Mouse (Mus musculus) lung, adult 2 months (tissue): ENCODE data around the gene Nipsnap2. TPM values are rescaled to one million over a fixed set of nuclear protein-coding genes. Genes with fewer than 3 reads are reported as not detected.
"Not testable (repeated sequence)": the region's sequence is repeated elsewhere in the genome, so short reads cannot be mapped to it uniquely, and the experiment has no call there.

Source experiments
- DNase-seq: peaks from one replicate; pipeline ENCODE4 v3.0.0; 2022
- H3K4me1 ChIP-seq: fragments of 200-500 bp; 2 replicates; pipeline ENCODE4 v1.6.1; 2011; ENCODE audit warnings: low read length; ENCODE audit not compliant: control insufficient read depth, insufficient read depth
- H3K4me3 ChIP-seq: fragments of 200-500 bp; replicated peaks from 2 replicates; pipeline ENCODE3; 2011; ENCODE audit warnings: low read depth, mild to moderate bottlenecking, control low read depth, low read length; ENCODE audit errors: extremely low read depth
- CTCF ChIP-seq: fragments of 200-500 bp; IDR thresholded peaks from 2 replicates; pipeline ENCODE4 v1.5.1; 2011; ENCODE audit warnings: mild to moderate bottlenecking, low read length, control low read depth; ENCODE audit not compliant: insufficient read depth
- POLR2A ChIP-seq: fragments of 200-500 bp; IDR thresholded peaks from 2 replicates; pipeline ENCODE4 v1.6.1; 2011; ENCODE audit warnings: low read depth, mild to moderate bottlenecking, control low read depth, low read length, borderline replicate concordance; ENCODE audit errors: extremely low read depth
- WGBS: fragments of 180-500 bp; shearing (Covaris S2); methylation state at CpG from one replicate; pipeline ENCODE4 v1.1.7; 2018; 5-methylcytosine and 5-hydroxymethylcytosine counted together
- polyA plus RNA-seq: library from polyadenylated mRNA; depleted of rRNA; stranded (reverse); fragments of >200 nt; gene quantifications from 2 replicates; pipeline ENCODE4 v1.2.3, GENCODE M21; 2012

The Nipsnap2 gene
- polyA plus RNA-seq, 1 experiment, result 51.5 TPM

GRCm38 (mm10) chr5:129756886-129757285 lies 32.0 kb downstream of the Nipsnap2 start:
- TF ChIP-seq POLR2A (no peak), CTCF (no peak)
- H3K4me3 ChIP-seq, result no peak overlapping the region
- no peaks in the 10 kb centered on the region for H3K4me1 ChIP-seq
- WGBS, result 91% methylated on average over 20 of the region's 20 CpGs
- no peak for DNase-seq

GRCm38 (mm10) chr5:129759929-129760480 lies 35.1 kb downstream of the Nipsnap2 start:
- H3K4me1 ChIP-seq, result no peaks in the 10 kb centered on the region
- TF ChIP-seq POLR2A (no peak), CTCF (no peak)
- H3K4me3 ChIP-seq, result no peak overlapping the region
- WGBS, result 79% methylated on average over 13 of the region's 13 CpGs
- DNase-seq, result no peak

GRCm38 (mm10) chr5:129761865-129762540 lies 37.1 kb downstream of the Nipsnap2 start:
- whole genome bisulfite sequencing, result 74% methylated on average over 18 of the region's 18 CpGs
- no peaks in the 10 kb centered on the region for H3K4me1 ChIP-seq
- no peak for TF ChIP-seq CTCF
- no peak for TF ChIP-seq POLR2A
- DNase-seq, result no peak
- no peak overlapping the region for H3K4me3 ChIP-seq

DNA sequence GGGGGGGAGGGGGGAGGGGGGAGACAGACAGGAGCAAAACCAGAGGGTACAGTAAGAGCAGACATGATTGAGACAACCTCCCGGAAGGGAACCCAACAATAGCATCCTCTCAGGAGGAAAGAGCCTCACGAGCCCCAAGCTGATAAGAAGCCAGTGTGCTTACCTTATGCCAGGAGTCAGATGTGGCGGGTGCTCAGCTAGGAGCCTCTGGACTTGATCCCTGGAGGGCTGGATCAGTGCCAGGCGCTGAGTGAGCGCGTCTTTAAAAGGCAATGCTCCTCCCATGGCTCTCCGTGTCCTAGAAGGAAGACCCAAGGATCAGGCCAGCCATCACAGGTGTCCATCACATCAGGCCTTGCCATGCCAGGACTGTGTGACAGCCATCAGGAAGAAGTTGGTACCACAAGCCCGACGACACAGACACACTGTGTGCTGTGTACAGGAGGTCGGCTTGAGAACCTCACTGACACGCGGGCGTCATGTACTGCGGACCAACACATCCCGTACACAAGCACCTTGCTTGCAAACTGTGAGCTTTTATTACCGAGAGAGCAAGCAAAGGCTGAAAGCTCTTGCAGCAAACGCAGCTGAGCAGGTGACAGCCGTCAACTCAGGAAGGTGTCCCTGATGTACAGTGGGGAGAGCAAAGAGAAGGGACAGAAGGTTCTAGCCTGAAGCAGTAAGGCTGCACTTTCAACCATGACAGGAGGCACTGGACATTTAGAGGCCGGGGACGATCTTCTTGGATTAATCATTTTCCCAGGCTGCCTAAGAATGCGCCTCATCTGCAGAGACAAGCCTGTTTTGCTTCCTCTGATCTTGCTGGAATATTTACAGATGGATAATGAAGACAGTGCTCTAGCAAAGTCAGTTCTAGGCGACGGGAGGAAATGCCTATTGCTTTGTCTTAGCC lies 45.8 kb downstream of the Nipsnap2 start:
- TF ChIP-seq POLR2A (no peak), CTCF (no peak)
- Histone ChIP-seq H3K4me1 (no peaks in the 10 kb centered on the region), H3K4me3 (no peak overlapping the region)
- 75% methylated on average over 23 of the region's 23 CpGs for WGBS
- DNase-seq, result no peak

GRCm38 (mm10) chr5:129772433-129772832 lies 47.6 kb downstream of the Nipsnap2 start:
- no peak for DNase-seq
- no peak for TF ChIP-seq CTCF
- TF ChIP-seq POLR2A, result no peak
- H3K4me3 ChIP-seq, result no peak overlapping the region
- 83% methylated on average over 10 of the region's 10 CpGs for WGBS
- H3K4me1 ChIP-seq, result no peaks in the 10 kb centered on the region

- DNase-seq, H3K4me1 ChIP-seq, H3K4me3 ChIP-seq: not testable (repeated sequence)
- WGBS, result 83% methylated on average over 4 of the region's 4 CpGs
Observed at GRCm38 (mm10) chr5:129773330-129773729, 48.5 kb downstream of the Nipsnap2 start.

- 86% methylated on average over 3 of the region's 3 CpGs for WGBS
Observed at GRCm38 (mm10) chr5:129774661-129775060, 49.8 kb downstream of the Nipsnap2 start.

GRCm38 (mm10) chr5:129778348-129778995 lies 53.6 kb downstream of the Nipsnap2 start:
- TF ChIP-seq POLR2A, result no peak
- no peak for TF ChIP-seq CTCF
- no peak for DNase-seq
- H3K4me1 ChIP-seq, result no peaks in the 10 kb centered on the region
- H3K4me3 ChIP-seq, result peak overlapping the region; percentile 81
- 38% methylated on average over 11 of the region's 11 CpGs for WGBS

More at GRCm38 (mm10) chr5:129774661-129775060, 49.8 kb downstream of the Nipsnap2 start:
- DNase-seq, result no peak
- TF ChIP-seq POLR2A (no peak), CTCF (no peak)
- Histone ChIP-seq H3K4me1 (no peaks in the 10 kb centered on the region), H3K4me3 (no peak overlapping the region)

DNA sequence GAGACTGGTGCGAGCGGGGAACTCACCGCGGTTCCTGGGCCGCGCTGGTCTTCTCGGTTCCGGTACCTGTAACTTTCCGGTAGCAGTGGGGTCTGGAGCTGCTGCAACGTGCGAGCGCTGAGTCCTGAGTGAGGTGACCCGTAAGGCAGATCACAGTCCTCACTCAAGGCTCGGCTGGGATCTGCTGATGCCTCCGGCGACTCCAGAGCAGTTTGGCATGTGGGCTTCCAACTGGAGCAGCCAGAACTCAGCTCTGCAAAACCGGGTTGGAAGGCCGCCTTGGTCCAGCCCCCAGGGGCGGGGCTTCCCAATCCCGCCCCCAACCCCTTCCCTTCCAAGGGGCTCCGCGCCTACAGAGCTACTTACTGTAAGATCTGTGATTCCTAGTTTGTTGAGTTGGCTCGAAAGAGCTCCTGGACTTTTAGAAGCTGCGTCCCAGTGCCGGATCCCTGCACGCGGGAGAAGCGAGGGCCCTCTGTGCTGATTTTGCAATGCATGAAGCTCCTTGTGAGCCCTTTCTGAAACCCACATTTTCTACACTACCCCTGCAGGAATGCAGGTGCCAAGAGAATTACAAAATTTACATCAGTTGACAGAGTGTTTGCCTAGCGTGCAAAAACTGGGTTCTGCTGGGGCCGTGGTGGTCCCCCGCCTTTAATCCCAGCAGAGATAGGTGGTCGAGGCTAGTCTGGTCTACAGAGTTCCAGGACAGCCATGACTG lies 54.3 kb downstream of the Nipsnap2 start:
- Histone ChIP-seq H3K4me1 (no peaks in the 10 kb centered on the region), H3K4me3 (peak overlapping the region; percentile 81)
- 1% methylated on average over 32 of the region's 32 CpGs for WGBS
- peak; percentile 77 for DNase-seq
- TF ChIP-seq POLR2A, result no peak
- no peak for TF ChIP-seq CTCF
